Mouse (Mus musculus) lung, adult 18-20 months (tissue): Measurements from ENCODE around the gene Baiap2l1.
"Not testable (repeated sequence)": the region's sequence is repeated elsewhere in the genome, so short reads cannot be mapped to it uniquely, and the experiment has no call there.

Experiments
- DNase-seq, 2 experiments: peaks; one replicate each; pipeline ENCODE4 v3.0.0; 2022; ENCODE audit warnings: mixed read lengths in 2 of 2

Gene Baiap2l1

GRCm38 (mm10) chr5:144357881-144358591 is at the start of gene Baiap2l1:
Gene Baiap2l1, minus strand, starts transcription at chr5:144358112.
- DNase-seq, result peak; percentile 97 to 98

DNA sequence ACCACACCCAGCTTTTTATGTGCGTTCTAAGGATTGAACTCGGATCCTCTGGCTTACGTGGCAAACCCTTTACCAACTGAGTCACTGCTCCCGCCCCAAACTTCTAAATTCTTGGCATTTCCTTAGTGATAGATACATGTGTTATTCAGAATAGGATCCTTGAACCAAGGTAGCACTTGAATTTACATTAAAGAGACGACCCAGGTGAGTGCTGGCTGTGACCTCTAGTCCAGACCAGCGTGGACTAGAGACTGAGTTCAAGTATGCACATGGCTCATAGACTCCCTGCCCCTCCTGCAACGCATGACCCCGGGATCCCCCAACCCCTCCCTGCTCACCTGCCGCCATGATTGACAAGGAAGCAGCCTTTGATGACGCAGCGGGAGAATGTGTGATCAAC is 48.3 kb upstream of the Baiap2l1 start:
- no peak for DNase-seq

DNA sequence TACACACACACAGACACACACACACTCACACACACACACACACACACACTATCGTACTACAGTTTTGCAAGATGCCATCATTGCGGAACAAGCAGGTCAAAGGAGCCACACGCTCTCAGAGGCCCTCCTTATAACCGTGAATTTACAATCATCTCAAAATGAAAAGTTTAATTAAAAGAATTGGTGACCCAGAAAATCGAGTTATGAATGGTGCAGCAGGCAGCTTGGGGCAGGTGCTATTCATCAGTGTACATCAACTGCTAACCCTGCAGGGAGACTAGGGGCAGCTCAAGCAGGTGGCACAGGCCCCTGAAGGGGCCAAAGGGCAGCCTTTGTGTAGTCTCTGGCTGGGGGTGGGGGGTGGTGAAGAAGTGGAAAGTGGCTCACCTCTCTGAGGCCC is 42.9 kb upstream of the Baiap2l1 start:
- no peak for DNase-seq

DNA sequence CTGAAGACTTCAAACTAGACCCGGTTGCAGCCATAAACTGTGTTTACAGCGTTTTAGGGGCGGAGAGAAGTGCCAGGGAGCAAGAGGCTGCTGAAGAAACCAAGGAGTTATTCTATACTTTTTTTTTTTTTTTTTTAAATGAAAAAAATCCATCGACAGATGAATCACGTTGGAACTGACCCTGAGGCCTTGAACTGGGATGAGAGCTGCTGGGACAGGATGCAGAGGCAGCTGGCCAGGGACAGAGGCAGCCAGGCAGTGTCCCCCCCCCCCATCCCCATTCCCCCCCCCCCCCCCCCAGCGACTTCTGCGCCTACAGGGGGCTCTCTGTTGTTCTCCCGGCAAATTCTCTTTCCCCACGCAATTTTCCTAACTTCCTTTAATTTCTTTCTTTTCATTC is 39.7 kb upstream of the Baiap2l1 start:
- no peak for DNase-seq

DNA sequence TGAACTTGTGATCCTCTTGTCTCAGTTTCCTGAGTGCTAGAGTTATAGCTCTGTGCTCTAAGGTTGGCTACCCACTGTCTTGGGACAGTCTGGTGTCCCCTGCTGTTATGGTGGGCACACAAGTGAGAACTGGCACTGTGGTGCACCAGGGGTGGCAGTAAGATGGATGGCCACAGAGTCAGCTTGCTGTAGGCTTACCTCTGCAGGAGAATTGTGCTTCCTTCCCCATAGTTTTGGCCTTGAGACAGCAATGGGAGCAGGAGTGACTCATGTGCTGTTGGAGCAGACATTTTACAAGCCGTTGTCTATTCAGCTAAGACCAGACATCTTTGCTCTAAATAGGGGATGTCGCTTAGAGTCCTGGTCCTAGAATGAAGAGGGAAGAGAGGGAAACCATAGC is 36.2 kb upstream of the Baiap2l1 start:
- DNase-seq, result no peak

GRCm38 (mm10) chr5:144387851-144388250 is 29.9 kb upstream of the Baiap2l1 start:
- DNase-seq, result peak; percentile 13 to 46

- DNase-seq, result no peak
Observed at GRCm38 (mm10) chr5:144383936-144384335, 26.0 kb upstream of the Baiap2l1 start.

DNA sequence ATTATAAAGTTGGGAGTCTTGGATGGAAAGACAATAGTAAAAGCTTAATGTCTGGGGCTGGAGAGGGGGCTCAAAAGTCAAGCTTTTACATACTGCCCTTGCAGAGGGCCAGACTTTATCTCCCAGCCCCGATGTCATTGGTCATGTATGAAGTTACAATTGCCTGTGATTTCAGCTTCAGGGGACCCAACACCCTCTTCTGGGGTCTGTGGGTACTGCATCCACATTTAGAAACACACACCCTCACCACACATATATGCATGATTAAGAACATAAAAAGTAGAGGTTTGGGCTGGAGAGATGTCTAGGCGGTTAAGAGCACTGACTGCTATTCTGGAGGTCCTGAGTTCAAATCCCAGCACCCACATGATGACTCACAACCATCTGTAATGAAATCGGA is 23.9 kb upstream of the Baiap2l1 start:
- DNase-seq, result peak in 1 of 2 experiments; percentile 11

DNA sequence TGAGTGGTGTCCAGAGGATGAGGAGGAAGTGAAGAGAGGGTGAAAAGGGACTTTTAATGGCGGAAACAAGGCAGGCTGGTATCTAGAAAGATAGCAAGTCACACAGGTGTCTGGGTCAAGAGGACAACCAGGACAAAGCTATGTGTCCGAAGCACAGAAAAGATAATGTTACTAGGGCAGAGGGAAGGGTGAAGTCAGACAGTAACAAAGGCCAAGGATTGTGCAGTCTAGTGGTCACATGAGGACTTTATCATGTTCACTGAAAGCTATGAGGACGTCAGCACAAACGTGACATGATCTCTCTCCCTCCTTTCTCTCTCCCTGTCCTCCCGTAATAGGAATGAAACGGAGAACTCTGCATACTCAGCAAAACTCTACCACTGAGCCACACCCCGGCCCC is 22.8 kb upstream of the Baiap2l1 start:
- no peak for DNase-seq

DNA sequence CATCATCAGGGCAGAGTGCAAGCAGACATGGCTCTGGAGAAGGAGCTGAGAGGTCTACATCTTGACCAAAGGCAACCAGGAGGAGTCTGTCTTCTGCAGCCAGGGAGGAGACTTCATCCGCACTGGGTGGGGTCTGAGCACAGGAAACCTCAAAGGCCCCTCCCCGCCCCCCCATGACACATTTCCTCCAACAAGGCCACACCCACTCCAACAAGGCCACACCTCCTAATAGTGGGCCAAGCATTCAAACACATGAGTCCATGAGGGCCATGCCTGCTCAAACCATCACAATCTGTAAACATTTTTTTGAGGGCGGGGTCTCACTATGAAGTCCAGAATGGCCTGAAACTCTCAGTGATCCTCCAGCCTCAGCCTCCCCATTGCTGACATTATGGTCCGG is 21.5 kb upstream of the Baiap2l1 start:
- DNase-seq, result no peak

GRCm38 (mm10) chr5:144372885-144373284 is 15.0 kb upstream of the Baiap2l1 start:
- DNase-seq, result peak; percentile 33 to 70

DNA sequence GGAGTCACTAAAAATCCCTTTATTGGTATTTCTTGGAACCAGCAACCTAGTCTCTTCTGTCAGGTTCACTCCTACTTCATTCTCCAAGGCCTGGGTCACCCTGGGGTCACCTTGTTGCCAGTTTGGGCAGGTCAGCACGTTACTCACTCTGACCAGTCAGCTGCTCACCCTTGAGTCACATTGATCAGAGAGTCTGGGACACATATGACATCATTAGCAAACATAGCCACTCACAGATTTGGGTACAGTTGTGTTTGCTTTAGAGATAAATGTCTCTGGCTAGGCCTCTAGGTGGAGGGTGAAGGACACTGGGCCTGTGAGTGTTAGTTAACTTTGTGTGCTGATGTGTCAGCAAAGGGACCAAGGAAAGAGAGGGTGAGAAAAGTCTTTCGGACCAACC is 14.3 kb upstream of the Baiap2l1 start:
- DNase-seq, result peak; percentile 33 to 67

- no peak for DNase-seq
Observed at GRCm38 (mm10) chr5:144370986-144371385, 13.1 kb upstream of the Baiap2l1 start.

DNA sequence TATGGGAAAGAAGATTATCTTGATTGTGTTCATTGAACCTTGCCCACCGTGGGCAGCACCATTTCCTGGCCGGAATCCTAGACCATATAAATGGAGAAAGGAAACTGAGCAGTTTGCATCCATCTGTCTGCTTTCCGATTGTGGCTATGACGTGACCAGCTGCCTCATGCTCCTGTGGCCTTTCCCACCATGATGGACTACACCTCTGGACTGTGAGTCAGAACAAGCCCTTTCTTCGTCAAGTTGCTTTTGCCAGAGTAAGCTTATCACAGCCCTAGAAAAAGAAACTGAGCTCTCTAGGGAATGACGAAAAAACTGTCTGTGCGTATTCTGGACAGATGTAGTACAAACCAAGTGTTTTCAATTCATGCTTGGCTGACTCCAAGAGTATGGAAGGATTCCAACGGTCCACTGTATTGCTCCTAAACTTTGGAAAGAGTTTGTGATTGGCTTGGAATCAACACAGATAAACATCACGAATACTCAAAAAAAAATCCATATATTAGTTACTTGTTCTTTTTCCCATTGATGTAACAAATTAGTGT is 10.8 kb upstream of the Baiap2l1 start:
- no peak for DNase-seq

DNA sequence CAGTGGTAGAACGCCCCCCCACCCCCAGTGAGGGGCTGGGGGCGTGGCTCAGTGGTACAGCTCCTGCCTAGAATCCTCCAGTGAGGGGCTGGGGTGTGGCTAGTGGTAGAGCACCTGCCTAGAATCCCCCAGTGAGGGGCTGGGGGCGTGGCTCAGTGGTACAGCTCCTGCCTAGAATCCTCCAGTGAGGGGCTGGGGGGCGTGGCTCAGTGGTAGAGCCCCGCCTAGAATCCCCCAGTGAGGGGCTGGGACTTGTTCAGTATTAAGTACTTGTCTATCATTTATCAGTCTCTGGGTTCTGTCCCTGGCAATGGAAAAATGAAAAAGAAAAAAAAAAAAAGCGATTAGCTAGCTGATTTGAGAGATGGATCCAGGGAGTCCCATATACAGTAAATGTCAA is 8.6 kb upstream of the Baiap2l1 start:
- DNase-seq, result not testable (repeated sequence)

DNA sequence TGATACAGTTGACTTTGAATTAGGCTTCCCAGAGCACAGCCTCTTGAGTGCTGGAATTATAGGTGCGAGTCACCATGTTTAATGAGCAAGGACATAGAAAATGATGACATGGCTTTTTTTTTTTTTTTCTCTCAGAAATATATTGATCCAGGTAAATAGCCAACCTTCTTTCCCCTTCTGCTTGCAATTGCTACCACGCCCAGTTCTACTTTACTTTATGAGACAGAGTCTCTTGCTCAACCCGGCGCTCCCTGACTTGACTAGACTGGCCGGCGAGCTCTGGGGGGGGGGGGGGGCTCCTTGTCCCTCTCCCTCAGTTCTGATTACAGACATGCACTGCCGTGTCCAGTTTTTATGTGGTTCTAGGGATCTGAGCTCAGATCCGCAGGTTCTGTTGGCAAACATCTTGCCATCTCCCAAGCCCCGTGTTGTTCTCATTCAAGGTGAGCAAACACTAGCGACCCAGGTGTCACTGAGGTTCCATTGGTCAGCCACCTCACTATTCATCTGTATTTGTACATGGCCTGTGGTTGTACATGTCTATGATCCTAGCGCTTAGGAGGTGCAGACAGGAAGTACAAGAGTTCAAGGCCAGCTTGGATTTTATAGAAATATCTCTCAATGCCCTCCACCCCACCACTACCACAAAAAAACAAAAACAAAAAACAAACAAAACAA is 6.9 kb upstream of the Baiap2l1 start:
- no peak for DNase-seq

- DNase-seq, result no peak
Observed at GRCm38 (mm10) chr5:144360346-144360745, 2.4 kb upstream of the Baiap2l1 start.

DNA sequence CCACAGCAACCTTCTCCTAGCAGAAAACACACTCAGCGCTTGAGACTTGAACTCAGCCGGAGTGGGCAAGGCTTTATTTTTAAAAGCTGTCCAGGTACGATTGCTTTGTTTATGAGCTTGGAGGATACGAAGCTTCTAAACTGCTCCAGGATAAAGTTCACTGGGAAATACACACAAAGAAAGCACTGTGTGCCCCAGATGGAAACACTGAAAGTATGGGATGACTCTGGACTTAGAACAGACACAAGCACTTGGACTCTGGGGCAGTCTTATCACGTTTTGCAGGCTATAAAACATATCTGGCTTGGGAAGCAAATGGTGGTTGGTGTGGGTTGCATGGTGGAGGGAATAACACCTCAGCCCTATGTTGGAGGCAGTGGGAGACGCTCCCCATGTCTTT is 2.0 kb upstream of the Baiap2l1 start:
- no peak for DNase-seq

DNA sequence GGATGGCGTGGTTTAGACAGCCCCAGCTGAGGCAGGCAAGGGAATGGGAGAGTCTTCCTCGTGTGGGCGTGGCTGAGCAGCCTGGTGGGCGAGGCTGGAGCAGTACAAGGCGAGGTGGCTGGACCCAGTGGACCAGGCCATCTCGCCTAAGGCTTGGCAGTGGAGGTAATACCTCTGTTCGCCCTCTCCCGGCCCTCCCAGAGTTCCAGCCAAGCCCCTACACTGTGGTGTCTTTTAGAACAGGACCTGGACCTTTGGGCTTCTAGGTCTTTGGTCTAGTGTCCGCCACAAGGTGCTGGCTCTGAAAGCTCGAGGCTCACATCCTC is 643 bp upstream of the Baiap2l1 start:
- DNase-seq, result no peak

GRCm38 (mm10) chr5:144357551-144357880 is 396 bp downstream of the Baiap2l1 start:
- no peak for DNase-seq

GRCm38 (mm10) chr5:144356776-144357455 is 996 bp downstream of the Baiap2l1 start:
- peak in 1 of 2 experiments; percentile 14 for DNase-seq

GRCm38 (mm10) chr5:144352250-144353047 is 5.5 kb downstream of the Baiap2l1 start:
- DNase-seq, result no peak

- no peak for DNase-seq
Observed at GRCm38 (mm10) chr5:144351185-144351584, 6.7 kb downstream of the Baiap2l1 start.
